Mouse (Mus musculus): Measurements from ENCODE around the gene Mgmt. TPM values are rescaled to one million over a fixed set of nuclear protein-coding genes. Genes with fewer than 3 reads are reported as not detected.

Mgmt gene
- total RNA-seq, 2 experiments from 2014 or later = 1.1 to 1.3 TPM

DNA sequence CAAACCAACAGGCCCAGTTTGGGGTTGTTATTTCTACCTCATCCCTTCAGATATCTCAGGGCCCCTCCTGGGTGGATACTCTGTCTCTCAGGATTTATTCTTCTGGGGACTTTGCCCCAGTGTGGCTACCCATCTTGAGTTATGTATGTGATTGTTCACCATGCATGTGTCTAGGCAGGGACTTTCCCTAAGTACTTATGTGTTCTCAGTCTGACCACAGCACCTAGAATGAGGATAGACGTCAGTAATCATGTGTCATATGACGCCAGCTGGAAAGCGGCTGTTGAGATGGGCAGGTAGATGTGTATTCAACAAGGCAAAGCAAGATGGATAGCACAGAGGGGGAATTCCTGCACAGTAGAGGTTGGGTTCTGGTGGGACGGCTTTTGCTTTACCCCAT lies 217.7 kb downstream of the Mgmt start:
- no peak for DNase-seq (ENCODE audit: low spot score in 2 of 2)

DNA sequence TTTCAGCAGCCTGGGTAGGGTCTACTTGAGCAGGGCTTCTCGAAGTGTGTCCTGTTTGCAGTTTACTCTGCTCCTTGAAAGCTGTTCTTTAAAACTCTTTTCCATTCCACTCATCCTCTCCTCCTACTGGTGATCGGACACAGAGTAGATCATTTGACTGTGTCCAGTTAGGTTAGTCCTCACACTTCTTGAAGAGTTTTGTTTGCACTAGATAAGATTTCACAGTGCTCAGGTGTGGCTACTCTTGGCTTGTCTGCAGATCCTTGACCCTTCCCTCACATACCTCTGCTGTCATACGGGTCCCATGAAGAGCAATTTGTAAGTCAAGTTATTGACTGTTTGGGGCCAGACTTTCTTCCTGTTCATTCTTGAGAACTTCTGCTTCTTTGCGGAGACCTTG lies 221.8 kb downstream of the Mgmt start:
- no peak for DNase-seq (ENCODE audit: low spot score in 2 of 2)

DNA sequence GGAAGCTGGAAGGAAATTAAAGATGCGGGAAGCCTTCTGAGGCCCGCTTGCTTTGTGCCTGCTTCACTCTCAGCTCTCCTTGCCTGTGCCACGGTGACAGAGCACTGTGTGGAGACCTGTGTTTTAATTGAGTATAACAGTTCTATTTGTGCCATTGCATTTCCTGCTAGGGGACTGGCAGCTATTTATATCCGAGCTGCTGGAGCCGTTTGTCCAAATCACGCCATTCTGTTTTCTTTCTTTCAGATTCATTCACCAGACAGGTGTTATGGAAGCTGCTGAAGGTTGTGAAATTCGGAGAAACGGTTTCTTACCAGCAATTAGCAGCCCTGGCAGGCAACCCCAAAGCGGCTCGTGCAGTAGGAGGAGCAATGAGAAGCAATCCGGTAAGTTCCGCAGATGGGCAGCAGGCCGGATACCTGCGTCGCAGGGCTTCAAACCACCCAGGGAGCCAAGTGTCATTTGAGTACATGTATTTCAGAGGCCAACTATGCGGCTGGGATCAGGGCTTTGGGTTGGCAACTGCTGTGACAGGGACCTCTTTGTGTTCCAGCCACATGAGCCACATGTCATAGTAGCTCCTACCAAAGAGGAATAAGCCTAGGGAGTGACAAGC lies 226.9 kb downstream of the Mgmt start:
- DNase-seq (ENCODE audit: low spot score in 2 of 2) = no peak

DNA sequence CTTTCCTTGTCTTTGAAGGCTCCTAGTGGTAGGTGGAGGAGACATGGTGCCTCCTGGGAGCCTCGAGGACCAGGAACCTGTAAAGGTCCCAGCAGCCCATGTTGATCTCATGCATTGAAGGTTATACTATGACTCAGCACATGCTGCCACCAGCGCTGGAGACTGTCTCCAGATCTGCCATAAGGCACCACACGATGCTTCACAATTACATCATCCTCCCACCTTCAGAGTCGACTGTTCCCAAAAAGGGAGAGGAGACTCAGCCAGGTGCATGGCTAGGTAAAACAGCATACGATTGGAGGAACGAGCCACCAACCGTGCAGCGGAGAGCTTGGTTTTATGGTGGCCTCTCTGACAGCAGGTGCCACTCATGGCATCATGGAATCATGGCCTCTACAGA lies 234.3 kb downstream of the Mgmt start:
- no peak for DNase-seq (ENCODE audit: low spot score in 2 of 2)

DNA sequence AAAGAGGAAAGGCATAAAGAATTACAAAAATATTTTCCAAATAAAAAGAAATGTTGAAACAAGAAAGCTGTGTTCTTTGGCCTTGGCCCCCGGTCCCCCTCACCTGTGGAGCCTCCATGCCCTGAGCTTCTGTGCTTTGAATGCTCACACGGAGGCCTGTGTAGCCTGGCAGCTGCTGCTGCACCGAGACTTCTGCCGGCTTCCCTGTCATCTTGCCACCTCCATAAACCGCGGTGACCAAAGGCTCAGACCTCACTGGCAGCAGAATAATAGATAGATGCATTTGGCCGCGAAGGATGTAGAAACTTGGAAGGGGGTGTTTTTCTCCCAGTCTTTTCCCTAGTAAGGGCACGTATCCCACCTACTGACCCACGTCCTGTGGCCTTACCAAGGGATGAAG lies 235.8 kb downstream of the Mgmt start:
- no peak for DNase-seq (ENCODE audit: low spot score in 2 of 2)

DNA sequence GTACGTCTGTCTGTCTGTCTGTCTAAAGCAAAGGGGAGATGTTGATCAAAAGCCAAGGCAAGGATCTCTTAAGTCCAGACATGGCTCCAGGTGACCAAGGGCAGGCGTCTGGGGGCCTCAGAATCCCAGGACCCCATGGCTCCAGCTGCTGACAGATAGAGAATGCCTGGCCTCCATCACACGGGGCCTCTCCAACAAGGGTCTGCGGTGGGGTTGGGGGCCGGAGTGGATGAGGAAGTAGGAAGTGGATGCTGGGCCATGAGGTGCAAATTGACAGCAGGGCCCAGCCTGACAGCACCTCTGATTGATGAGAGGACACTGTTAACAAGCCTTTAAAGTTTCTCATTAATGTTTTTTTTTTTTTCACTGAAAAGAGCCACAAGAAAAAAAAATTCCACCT lies 237.5 kb downstream of the Mgmt start:
- no peak for DNase-seq (ENCODE audit: low spot score in 2 of 2)

DNA sequence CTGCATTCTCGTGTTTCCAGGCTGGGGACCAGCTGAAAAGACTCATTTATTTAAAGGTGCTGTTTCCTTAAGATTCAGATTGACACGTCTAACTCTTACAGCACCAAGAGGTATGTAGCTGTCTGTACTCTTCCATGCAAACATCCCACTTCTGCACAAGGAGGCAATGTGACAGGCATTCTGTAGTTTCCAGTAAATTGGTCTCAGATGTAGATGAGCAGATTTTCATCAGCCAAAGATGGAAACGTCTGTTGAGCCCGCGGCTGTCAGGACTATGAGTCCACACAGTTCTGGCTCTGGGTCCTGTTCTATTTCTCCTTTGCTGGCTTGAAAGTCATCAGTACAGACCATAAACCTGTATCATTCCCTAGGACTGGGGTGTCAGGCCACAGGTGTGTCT lies 243.7 kb downstream of the Mgmt start:
- no peak for DNase-seq (ENCODE audit: low spot score in 2 of 2)

DNA sequence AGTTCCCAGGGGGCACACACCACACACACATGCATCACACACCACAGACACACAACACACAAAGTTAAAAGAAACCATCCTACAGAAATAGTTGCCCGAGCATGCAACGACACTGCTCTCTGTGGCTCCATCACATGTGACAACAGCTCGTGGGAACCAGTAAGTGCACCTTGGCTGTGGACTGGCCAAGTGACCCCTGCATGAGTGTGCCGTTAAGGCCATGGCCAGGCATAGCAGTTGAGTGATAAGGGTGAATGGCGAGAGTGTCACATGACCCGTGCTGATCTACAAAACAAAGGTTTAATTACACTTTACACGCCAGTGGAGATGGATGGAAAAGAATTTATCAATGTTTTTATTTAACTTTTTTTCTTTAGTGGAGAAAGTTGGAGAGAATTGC lies 245.9 kb downstream of the Mgmt start:
- DNase-seq (ENCODE audit: low spot score in 2 of 2) = no peak

DNA sequence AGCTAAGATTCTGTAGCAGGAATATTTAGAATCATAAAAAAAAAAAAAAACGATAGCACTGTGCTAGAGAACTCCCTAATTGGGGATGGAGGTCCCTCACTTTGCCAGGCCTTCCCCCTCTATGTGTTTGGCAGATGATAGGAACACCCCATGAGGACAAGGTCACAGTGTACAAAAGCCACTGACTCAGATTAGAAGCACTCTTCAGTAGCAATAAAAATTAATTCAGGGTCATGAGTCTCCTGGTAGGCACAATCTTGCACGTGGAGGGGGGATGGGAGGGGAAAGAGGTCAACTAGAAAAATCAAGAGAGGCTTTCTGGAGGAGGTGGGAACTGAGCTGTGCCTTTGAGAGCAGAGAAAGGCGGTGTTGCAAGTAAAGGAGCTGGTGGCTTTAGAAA lies 247.0 kb downstream of the Mgmt start:
- no peak for DNase-seq (ENCODE audit: low spot score in 2 of 2)

DNA sequence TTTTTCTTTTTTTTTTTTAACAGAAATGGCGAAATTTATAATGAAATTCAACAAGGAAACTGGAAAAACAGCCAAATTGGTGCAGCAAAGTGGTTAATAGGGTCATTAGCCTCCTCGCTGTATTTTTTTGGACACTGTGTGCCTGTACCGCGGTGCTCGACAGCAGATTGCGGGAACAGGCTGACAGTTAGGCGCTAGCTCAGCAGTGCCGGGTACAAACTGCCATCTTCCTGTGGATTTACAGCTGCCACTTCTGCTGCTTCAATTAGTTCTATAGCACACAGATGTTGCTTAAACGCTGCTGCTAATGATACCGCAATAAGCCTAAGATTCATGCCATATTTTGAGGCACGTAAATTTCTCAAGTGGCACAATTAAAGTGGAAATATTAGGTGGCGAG lies 252.7 kb downstream of the Mgmt start:
- no peak for DNase-seq (ENCODE audit: low spot score in 2 of 2)

DNA sequence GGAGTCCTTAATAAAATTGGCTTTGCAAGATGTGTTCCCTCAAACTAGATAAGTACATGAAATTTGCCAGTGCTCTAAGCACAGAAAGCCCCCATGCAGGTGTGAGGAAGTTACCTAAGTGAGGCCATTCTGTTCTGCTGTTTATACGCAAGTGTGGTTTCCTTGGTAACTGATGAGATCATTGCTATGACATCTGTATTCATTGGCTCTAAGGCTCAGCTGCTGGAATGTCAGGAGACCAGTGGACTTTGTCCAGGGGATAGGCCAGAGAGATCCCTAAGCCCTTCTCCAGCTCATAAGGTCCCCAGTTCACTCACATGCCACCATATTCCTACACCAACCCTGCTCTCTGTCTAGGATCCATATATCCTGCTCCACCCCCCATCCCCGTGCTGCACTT lies 257.4 kb downstream of the Mgmt start:
- DNase-seq (ENCODE audit: low spot score in 2 of 2) = no peak

DNA sequence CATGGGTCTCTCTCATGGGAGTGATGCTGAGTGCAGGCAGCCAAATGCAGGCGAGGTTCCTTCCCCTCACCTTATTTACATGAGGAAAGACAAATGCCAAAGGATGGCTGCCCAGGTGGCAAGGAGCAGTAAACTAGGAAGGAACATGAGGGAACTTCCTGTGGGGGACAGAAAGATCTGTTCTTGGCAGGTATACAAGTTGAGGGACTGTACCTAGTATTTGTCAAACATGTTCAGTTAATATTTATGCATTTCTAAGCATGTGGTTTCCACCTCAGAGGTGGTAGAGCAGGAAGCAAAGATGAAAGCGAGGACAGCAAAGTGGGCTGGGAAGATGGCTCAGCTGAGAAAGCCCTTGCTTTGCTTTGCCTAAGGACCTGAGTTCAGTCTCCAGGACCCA lies 260.2 kb downstream of the Mgmt start:
- DNase-seq (ENCODE audit: low spot score in 2 of 2) = no peak

DNA sequence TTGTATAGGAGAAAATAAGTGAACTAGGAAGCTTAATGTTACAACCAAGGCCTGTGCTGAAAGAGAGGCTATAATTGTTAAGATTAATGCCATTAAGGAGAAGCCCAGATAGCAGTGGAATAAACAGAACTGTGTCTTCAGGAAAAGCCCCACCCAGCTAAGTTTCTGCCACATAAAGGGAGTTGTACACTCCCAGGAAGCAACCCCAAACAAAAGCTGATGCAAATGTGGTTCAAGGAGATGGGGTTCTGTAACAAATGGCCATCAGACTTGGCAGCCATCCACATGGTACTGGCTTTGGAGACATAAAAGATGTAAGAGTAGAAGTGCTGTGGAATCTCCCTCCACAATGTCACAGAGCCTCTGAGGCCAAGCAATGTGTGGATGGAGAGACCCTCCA lies 264.7 kb downstream of the Mgmt start:
- no peak for DNase-seq (ENCODE audit: low spot score in 2 of 2)

DNA sequence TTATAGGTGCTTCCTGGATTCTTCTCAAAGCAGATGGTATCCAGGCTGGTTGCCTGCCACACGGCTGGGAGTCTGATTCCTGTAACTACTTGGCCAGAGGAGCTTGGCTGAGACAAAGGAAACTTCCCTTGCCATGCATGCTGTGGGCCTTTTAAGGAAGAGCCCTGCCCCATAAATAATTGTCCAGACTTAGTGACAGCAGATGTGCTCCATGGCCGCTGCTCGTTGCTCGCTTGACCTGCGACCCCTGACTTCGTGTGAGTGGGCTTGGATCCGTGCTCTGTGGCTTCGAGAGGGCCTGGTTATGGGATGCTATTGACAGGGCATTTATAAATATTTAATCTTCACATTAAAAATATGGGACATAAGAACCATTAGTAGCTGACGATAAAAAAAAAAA lies 277.9 kb downstream of the Mgmt start:
- DNase-seq (ENCODE audit: low spot score in 2 of 2) = no peak
